Mouse (Mus musculus) hindbrain, embryonic 11.5 days (tissue): Measurements from ENCODE around the gene Alx3. TPM values are rescaled to one million over a fixed set of nuclear protein-coding genes. Genes with fewer than 3 reads are reported as not detected.

Experiments used
- ATAC-seq: fragments of 200-750 bp; cut with Nextera tagmentation; 2 replicates; pipeline ENCODE4 v1.8.0; 2017; ENCODE audit warnings: mild to moderate bottlenecking, moderate TSS enrichment, moderate library complexity; ENCODE audit not compliant: low FRiP score
- DNase-seq: peaks from one replicate; pipeline ENCODE4 v3.0.0-alpha.2; 2015; ENCODE audit warnings: low spot score
- H3K27ac ChIP-seq: fragments of 300-500 bp; sonication (generic); 2 replicates; pipeline ENCODE4 v1.5.1; 2014; ENCODE audit warnings: mild to moderate bottlenecking, low read depth, low read length
- H3K27me3 ChIP-seq: fragments of 300-500 bp; sonication (generic); 2 replicates; pipeline ENCODE4 v1.6.1; 2014; ENCODE audit warnings: mild to moderate bottlenecking, low read length, moderate library complexity, mixed read lengths; ENCODE audit not compliant: control insufficient read depth, insufficient read depth
- H3K36me3 ChIP-seq: fragments of 300-500 bp; sonication (generic); 2 replicates; pipeline ENCODE4 v1.6.1; 2014; ENCODE audit warnings: mild to moderate bottlenecking, low read length, moderate library complexity, mixed read lengths; ENCODE audit not compliant: control insufficient read depth, insufficient read depth
- H3K4me1 ChIP-seq: fragments of 300-500 bp; sonication (generic); replicated peaks from 2 replicates; pipeline ENCODE4 v1.6.1; 2014; ENCODE audit warnings: low read length, mixed read lengths; ENCODE audit not compliant: control insufficient read depth, insufficient read depth
- H3K4me2 ChIP-seq: fragments of 300-500 bp; sonication (generic); replicated peaks from 2 replicates; pipeline ENCODE4 v1.6.1; 2014; ENCODE audit warnings: mild to moderate bottlenecking, low read depth, low read length
- H3K4me3 ChIP-seq: fragments of 300-500 bp; sonication (generic); 2 replicates; pipeline ENCODE4 v1.5.1; 2014; ENCODE audit warnings: low read depth, low read length
- H3K9ac ChIP-seq: fragments of 300-500 bp; sonication (generic); 2 replicates; pipeline ENCODE4 v1.6.1; 2014; ENCODE audit warnings: low read depth, low read length
- H3K9me3 ChIP-seq: fragments of 300-500 bp; sonication (generic); 2 replicates; pipeline ENCODE4 v1.6.1; 2016; ENCODE audit warnings: low read length; ENCODE audit not compliant: control insufficient read depth
- WGBS: fragments of 180-500 bp; shearing (Covaris S2); extraction: QIAGEN DNeasy Blood & Tissue Kit; methylation state at CpG from one replicate; pipeline ENCODE4 v1.1.7; 2014; 5-methylcytosine and 5-hydroxymethylcytosine counted together
- polyA plus RNA-seq: library from polyadenylated mRNA; unstranded; fragments of >200 nt; fragmentation: Nextera tagmentation; extraction: Ambion mirVana; gene quantifications from 2 replicates; pipeline ENCODE4 v1.2.1, GENCODE M21; 2014

Gene Alx3
- polyA plus RNA-seq, 1 experiment from 2014 or later, result 0.73 TPM

- no peaks in the 10 kb centered on the region for H3K27me3 ChIP-seq
- DNase-seq, result no peak
- no peak overlapping the region for H3K27ac ChIP-seq
- H3K4me2 ChIP-seq, result no peak overlapping the region
- ATAC-seq, result no peak
- H3K9ac ChIP-seq, result no peak overlapping the region
- no peaks in the 10 kb centered on the region for H3K36me3 ChIP-seq
- no peak overlapping the region for H3K4me3 ChIP-seq
- WGBS, result 84% methylated on average over 2 of the region's 2 CpGs
- 0 out of 2 replicates have a peak, but pooled peaks cover 2% of the 10 kb centered on the region for H3K4me1 ChIP-seq
- no peaks in the 10 kb centered on the region for H3K9me3 ChIP-seq
Measured at GRCm38 (mm10) chr3:107562104-107562503, 32.7 kb upstream of the Alx3 start.

DNA sequence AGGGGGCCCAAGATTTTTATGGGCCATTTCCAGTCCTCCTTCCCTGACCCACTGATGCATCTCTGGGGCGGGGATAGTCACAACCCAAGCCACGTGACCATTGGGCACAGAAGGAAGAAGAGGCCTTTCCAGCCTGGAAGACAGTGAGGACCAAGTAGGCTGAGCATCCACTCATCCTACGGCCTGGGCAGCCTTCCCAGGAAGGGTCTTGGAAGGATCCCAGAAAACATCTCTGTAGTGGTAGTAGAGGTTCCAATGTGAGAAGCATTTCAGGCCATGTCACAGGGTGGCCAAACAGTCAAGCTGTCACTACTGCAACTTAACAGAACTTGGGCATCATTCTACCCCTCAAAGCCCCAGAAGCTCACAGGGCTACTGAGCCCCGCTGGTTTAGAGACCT lies 32.2 kb upstream of the Alx3 start:
- DNase-seq, result no peak
- no peaks in the 10 kb centered on the region for H3K36me3 ChIP-seq
- no peak for ATAC-seq

DNA sequence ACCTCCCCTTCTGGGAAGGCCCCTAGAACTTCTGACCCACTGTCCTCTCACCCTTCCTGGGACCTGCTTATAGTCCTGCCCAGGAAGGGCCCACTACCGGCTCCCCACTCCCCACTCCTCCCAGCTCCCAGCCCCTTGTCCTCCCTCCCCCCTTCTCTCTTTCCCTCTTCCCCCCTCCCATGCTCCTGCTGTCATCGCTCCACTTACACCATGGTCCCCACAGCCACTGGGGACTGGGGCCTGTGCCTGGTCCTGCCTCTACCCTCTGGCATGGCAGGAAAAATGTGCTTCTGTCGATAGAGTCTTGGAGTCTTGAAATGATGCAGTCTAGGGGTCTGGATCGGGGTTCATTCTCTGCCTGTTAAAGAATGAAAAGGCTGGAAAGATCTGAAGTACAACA lies 31.0 kb upstream of the Alx3 start:
- Histone ChIP-seq H3K36me3 (no peaks in the 10 kb centered on the region), H3K9me3 (no peaks in the 10 kb centered on the region), H3K4me3 (no peak overlapping the region), H3K4me1 (0 out of 2 replicates have a peak, but pooled peaks cover 2% of the 10 kb centered on the region), H3K9ac (no peak overlapping the region), H3K27me3 (no peaks in the 10 kb centered on the region), H3K27ac (no peak overlapping the region), H3K4me2 (no peak overlapping the region)
- ATAC-seq (no peak), DNase-seq (no peak)
- 31% methylated on average over 4 of the region's 4 CpGs for WGBS

More for the DNA sequence above, 32.2 kb upstream of the Alx3 start:
- H3K9me3 ChIP-seq, result no peaks in the 10 kb centered on the region
- H3K4me3 ChIP-seq, result no peak overlapping the region
- H3K4me1 ChIP-seq, result 0 out of 2 replicates have a peak, but pooled peaks cover 2% of the 10 kb centered on the region
- no peak overlapping the region for H3K4me2 ChIP-seq
- WGBS, result 87% methylated on average over 4 of the region's 4 CpGs
- H3K9ac ChIP-seq, result no peak overlapping the region
- no peak overlapping the region for H3K27ac ChIP-seq
- H3K27me3 ChIP-seq, result no peaks in the 10 kb centered on the region

- no peak overlapping the region for H3K9ac ChIP-seq
- 42% methylated on average over 3 of the region's 3 CpGs for WGBS
- no peak overlapping the region for H3K4me3 ChIP-seq
Measured at GRCm38 (mm10) chr3:107565331-107565730, 29.5 kb upstream of the Alx3 start.

GRCm38 (mm10) chr3:107567766-107568165 lies 27.1 kb upstream of the Alx3 start:
- Histone ChIP-seq H3K4me1 (0 out of 2 replicates have a peak, but pooled peaks cover 2% of the 10 kb centered on the region), H3K27me3 (no peaks in the 10 kb centered on the region), H3K4me2 (no peak overlapping the region), H3K9me3 (no peaks in the 10 kb centered on the region), H3K9ac (no peak overlapping the region), H3K4me3 (no peak overlapping the region), H3K36me3 (no peaks in the 10 kb centered on the region), H3K27ac (no peak overlapping the region)
- DNase-seq (no peak), ATAC-seq (no peak)
- 82% methylated on average over 7 of the region's 7 CpGs for WGBS

More at GRCm38 (mm10) chr3:107565331-107565730, 29.5 kb upstream of the Alx3 start:
- DNase-seq (no peak), ATAC-seq (no peak)
- Histone ChIP-seq H3K27ac (no peak overlapping the region), H3K4me2 (no peak overlapping the region), H3K9me3 (no peaks in the 10 kb centered on the region), H3K4me1 (0 out of 2 replicates have a peak, but pooled peaks cover 2% of the 10 kb centered on the region), H3K36me3 (no peaks in the 10 kb centered on the region), H3K27me3 (no peaks in the 10 kb centered on the region)

GRCm38 (mm10) chr3:107568721-107569120 lies 26.1 kb upstream of the Alx3 start:
- Histone ChIP-seq H3K36me3 (no peaks in the 10 kb centered on the region), H3K27ac (no peak overlapping the region), H3K4me2 (no peak overlapping the region), H3K4me3 (no peak overlapping the region), H3K9me3 (no peaks in the 10 kb centered on the region), H3K4me1 (0 out of 2 replicates have a peak, but pooled peaks cover 2% of the 10 kb centered on the region), H3K27me3 (no peaks in the 10 kb centered on the region), H3K9ac (no peak overlapping the region)
- DNase-seq, result no peak
- ATAC-seq, result no peak
- WGBS, result 65% methylated on average over 4 of the region's 4 CpGs

DNA sequence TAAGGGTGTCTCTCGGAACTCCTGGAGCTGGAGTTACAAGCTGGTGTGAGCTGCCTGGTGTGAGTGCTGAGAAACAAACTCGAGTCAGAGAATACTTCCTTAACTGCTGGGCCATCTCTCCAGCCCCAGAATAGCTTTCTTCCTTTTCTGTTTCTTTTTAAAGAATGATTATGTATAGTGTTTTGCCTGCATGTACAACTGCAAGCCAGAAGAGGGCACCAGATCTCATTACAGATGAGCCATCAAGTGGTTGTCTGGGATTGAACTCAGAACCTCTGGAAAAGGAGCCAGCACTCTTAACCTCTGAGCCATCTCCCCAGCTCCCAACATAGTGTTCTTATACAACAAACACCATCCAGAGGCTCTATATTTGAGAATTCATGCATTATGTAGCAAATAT lies 23.6 kb upstream of the Alx3 start:
- DNase-seq (no peak), ATAC-seq (no peak)
- Histone ChIP-seq H3K36me3 (no peaks in the 10 kb centered on the region), H3K4me1 (no peaks in the 10 kb centered on the region), H3K9me3 (no peaks in the 10 kb centered on the region), H3K9ac (no peak overlapping the region), H3K27me3 (no peaks in the 10 kb centered on the region), H3K27ac (no peak overlapping the region), H3K4me2 (no peak overlapping the region), H3K4me3 (no peak overlapping the region)
- 54% methylated on average over 2 of the region's 2 CpGs for WGBS

- peaks cover 24% of the 10 kb centered on the region for H3K27me3 ChIP-seq
- no peaks in the 10 kb centered on the region for H3K4me1 ChIP-seq
- no peaks in the 10 kb centered on the region for H3K9me3 ChIP-seq
- no peak overlapping the region for H3K4me3 ChIP-seq
- DNase-seq (no peak), ATAC-seq (no peak)
- H3K36me3 ChIP-seq, result no peaks in the 10 kb centered on the region
- no peak overlapping the region for H3K27ac ChIP-seq
- no peak overlapping the region for H3K9ac ChIP-seq
- no peak overlapping the region for H3K4me2 ChIP-seq
- WGBS, result 81% methylated on average over 3 of the region's 3 CpGs
Measured at GRCm38 (mm10) chr3:107576807-107577206, 18.0 kb upstream of the Alx3 start.

- no peaks in the 10 kb centered on the region for H3K36me3 ChIP-seq
- ATAC-seq (no peak), DNase-seq (no peak)
- H3K4me3 ChIP-seq, result no peak overlapping the region
- H3K9ac ChIP-seq, result no peak overlapping the region
- no peak overlapping the region for H3K4me2 ChIP-seq
- peaks cover 2% of the 10 kb centered on the region for H3K4me1 ChIP-seq
- H3K27ac ChIP-seq, result no peak overlapping the region
- WGBS, result 34% methylated on average over 3 of the region's 3 CpGs
- no peaks in the 10 kb centered on the region for H3K9me3 ChIP-seq
- peaks cover 32% of the 10 kb centered on the region for H3K27me3 ChIP-seq
Measured at GRCm38 (mm10) chr3:107577810-107578390, 16.9 kb upstream of the Alx3 start.
